Mouse (Mus musculus): Measurements from ENCODE around the gene Slc8a3.

The Slc8a3 gene

GRCm38 (mm10) chr12:81184967-81185366 lies 148.0 kb downstream of the Slc8a3 start:
- DNase-seq (ENCODE audit: low read depth): no peak

GRCm38 (mm10) chr12:81182073-81182472 lies 150.9 kb downstream of the Slc8a3 start:
- DNase-seq (ENCODE audit: low read depth): peak; percentile 46

DNA sequence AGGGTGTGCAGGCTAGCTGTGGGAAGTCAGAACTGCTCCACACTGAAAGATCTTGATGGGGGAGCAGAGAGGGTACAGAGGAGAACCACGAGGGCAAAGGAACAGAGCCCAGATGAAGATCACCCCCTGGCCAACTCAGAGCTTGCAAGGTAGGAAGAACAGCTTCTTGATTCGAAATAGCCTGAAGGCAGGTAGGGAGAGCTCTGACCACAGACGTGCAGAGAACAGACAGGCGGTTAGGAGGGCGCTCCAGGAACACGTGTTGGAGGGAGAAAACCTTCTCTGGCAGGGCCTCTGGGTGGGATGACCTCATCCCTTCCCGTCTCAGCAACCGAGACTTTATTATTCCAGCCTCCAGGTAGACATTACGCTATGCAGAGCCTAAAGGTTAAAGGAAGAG lies 157.7 kb downstream of the Slc8a3 start:
- DNase-seq (ENCODE audit: low read depth): no peak

DNA sequence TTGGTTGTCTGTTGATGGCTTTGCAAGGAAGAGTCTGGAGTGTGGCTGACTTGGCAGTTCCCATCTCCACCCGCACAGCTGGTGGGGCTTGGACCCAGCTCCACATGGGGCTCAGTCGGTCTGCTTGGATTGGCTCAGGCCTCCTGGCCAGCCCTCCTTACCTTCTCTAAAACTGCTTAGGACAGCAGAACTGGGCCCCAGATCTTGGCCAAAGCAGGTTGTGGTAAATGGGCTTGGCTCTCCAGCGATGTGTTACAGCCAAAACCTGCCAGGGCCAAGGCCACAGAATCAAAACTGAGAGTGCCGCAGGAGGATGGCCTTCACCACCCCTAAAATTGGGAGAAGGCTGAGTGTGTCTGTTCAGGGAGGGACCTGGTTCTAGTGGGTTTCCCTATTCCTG lies 159.1 kb downstream of the Slc8a3 start:
- DNase-seq (ENCODE audit: low read depth): no peak

GRCm38 (mm10) chr12:81173011-81173410 lies 160.0 kb downstream of the Slc8a3 start:
- no peak for DNase-seq (ENCODE audit: low read depth)

DNA sequence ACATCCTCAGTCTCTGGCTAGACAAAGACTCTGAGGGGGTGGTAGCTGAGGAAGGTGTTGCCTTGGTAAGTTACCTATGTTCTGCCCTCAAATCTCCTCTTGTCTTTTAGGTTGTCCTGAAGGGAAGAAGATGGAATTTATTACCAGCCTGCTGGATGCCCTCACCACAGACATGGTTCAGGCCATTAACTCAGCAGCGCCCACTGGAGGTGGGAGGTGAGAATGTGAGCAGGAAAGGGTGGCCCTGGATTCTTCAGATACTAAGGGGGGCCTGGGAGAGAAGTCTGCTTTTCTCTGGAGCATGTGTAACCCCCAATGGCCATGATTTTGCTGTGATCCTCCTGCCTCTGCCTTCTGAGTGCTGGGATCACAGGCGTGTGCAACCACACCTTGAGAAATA lies 162.9 kb downstream of the Slc8a3 start:
- no peak for DNase-seq (ENCODE audit: low read depth)

DNA sequence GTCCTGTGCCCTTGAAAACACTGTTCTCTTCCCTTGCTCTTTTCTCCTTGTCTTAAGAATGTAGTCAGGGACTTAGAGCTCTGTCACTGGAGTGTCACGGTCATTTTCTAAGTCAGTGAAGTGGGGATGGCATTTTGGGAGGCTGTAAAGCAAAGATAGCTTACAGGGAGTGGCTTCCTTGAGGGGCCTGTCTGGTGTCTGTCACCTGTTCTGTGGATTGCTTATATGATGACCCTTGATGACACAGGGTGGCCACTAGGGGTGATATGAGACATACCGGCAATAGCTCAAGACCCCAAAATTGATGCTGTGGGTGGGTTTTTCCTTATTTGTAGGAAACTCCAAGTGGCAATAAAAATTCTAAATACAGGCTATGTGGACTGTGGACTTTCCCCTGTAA lies 164.5 kb downstream of the Slc8a3 start:
- DNase-seq (ENCODE audit: low read depth): peak; percentile 12

DNA sequence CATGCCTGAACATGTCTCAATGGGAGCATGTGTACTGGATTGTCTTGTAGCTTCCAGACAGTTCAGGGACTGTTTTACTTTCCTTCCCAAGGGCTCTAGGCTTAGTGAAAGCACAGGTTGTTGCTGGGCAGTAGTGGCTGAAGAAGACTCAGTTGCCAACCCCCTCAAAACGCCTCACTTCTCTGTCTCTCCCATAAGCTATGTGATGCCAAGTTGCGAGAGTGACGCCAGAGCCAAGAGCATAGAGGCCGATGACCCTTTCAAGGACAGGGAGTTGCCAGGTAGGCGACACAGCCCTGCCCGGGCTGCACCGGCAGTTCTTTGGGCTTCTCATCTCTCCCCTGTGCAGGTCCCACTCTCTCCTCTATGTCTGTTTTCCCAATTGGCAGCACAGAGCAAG lies 164.9 kb downstream of the Slc8a3 start:
- DNase-seq (ENCODE audit: low read depth): peak; percentile 2

DNA sequence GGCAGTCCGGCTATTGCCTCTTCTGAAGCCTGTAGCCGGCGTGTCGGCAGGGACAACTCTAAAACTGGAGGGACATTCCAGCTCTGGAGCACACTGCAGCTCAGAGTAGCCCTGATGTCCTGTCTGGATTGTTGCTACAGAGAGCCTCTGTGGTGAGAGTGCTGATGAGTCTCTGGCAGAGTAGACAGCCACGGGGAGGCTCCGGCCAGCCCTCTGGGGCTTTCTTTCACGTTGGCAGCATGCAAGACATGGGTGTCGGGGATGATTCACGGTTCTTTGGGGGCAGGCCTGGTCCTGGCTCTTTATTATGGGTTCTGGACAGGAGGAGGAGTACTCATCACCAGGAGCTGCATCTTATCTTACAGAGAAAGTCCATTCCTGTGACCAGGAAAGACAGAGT lies 165.8 kb downstream of the Slc8a3 start:
- DNase-seq (ENCODE audit: low read depth): no peak

DNA sequence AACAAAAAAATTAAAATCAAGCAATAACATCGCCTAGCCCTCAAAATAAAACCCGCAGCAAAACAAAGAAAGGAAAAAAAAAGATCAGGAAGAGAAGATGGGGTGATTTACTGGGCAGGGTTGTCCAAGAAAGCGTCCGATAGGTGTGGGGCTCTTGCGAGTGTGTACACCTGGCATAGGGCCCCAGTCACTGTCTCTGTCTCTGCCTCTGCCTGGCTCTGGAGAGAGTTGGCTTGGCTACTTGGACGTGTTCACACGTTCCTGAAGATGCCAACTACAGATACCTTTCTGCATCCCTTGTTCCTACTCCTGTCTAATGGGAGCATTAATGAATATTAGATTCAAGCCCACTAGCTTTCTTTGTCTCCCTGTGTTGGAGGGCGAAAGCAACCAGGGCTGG lies 166.4 kb downstream of the Slc8a3 start:
- no peak for DNase-seq (ENCODE audit: low read depth)

DNA sequence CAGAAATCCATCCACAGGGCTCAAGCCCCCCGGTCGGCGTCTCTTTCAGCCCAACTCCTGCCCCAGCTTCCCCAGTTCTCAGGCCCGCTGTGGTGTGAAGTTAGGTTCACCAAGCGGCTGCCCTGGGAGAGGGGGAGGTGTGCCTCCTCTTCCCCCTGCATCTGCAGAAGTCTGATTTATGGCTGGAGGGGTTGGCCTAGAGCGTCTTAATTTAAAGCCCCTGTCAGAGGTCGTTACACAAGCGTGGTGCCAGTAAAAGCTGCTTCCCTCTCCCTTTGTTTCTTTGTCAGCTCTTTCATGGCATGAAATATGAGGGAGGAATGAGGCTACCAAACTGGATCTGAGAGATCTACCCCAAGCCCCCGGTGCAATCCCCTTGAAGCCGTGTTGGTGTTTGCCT lies 166.9 kb downstream of the Slc8a3 start:
- DNase-seq (ENCODE audit: low read depth): no peak

DNA sequence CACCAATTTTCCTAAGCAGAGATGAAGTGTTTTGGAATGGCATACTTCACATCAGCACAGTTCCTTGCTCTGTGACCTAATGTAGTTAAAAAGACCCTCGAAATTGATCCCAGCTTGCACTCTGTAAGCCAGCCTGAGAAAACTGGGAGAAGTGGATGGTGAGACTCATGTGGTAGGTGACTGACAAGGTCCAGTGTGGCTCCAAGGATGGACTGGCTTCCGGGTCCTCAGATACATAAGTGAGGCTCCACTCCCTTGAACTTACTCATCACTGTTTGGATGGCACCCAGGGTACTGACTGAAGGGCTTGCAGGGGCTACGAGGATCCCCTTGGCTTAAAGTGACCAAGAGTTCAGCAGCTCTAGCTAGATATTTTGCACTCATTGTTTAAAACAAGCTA lies 169.4 kb downstream of the Slc8a3 start:
- no peak for DNase-seq (ENCODE audit: low read depth)

DNA sequence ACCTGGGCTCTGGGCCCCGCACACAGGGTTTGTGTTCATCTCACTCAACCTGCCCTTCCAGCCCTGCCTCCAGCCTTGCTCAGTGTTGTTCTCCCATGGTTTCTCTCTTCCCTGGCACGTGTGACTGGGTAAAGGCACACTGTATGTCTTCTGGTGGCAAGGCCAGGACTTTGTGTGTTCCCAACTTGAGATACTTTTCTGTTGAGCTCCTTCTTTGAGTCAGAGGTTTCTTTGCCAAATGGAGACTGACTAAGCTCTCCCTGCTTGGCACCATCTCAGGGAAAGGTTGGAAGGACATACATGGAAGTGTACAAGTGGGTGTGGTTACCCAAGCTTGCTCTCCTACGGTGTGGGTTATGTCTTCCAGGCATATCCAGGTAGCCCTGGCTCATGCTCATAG lies 169.8 kb downstream of the Slc8a3 start:
- DNase-seq (ENCODE audit: low read depth): no peak

DNA sequence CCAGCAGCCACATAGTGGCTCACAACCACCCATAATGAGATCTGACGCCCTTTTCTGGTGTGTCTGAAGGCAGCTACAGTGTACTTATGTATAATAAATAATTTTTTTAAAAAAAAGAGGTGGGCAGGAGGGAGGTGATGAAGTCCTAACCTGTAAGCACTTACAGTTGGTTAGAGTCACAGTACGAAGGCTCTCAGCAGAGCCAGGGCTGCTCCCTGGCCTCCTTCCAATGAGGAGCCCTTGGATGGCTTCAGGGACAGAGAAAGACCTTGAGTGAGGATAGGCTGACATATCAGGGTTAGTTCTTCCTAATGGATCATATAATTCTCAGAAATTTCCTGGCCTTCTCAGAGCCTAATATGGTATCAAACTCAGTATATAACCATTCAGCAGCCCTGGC lies 171.7 kb downstream of the Slc8a3 start:
- no peak for DNase-seq (ENCODE audit: low read depth)

DNA sequence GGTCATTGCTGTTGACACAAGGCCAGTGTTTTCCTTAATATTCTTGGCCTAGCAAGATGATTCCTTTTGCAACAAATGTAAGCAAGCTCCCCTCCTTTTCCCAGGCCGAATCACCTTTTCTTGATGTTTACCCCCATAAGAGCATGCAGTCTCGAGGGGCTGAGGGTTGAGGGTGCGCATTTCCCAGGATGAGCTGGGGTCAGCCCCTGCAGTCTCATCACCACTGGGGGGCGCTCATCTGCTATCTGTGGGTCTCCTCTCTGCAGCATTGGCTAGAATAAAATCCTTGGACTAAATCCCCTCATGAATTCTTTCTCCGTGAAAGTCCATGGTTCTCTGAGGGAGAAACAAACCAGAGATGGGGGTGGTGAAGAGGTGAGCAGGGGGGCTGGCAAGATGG lies 172.1 kb downstream of the Slc8a3 start:
- DNase-seq (ENCODE audit: low read depth): peak; percentile 16

DNA sequence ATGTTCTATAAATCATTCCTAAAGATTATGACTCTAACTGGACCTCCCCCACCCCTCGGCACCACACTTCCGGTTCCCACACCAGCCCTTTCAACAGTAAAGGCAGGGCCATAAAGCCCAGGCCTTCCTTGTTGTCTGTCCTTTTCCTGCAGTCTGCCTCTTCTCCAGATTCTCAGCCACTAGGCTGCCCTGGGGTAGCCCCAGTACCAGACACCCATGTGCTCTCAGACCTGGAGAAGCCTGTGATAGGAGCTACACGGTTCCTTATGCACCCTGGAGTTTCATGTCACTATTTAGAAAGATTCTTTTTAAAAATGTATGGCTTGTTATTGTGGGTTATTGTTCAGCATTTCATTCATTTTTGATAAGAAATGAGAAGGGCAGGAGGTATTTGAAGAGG lies 172.6 kb downstream of the Slc8a3 start:
- DNase-seq (ENCODE audit: low read depth): no peak

DNA sequence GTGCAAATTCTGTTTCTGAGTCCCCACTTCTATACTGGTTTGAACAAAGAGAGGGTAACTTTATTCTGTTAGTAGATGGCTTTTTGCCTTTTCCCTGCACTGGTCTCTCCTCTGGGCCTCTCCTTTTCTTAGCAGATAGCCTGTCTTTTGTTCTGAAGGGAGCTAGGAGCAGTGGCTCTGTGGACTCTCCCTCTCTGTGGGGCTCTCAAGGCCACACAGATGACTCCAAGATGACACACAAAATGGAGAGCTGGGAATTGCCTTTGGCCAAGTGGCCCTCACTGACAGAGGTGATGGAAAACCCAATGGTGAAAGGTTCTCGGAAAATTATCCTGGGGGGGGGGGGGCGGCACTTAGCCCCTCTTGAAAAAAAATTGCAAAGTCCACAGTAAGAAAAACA lies 173.0 kb downstream of the Slc8a3 start:
- no peak for DNase-seq (ENCODE audit: low read depth)

DNA sequence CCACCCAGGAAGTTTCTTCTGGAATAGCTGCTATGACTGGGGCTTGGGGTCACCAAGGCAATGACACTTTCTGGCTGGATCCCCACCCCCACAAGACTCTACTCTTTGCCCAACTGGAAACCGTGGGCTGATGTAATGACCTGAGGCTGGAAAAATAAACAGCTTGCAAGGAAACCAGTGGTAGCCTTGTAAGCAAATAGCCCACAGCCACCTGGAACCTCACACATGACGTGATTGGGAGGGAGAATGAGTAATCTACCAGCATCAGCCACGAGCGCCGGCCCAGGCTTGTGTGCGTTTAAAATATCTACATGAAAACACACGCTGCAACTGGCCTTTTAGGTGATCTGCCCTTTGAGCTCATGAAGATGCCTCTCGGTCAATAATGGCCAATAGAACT lies 176.1 kb downstream of the Slc8a3 start:
- DNase-seq (ENCODE audit: low read depth): no peak

DNA sequence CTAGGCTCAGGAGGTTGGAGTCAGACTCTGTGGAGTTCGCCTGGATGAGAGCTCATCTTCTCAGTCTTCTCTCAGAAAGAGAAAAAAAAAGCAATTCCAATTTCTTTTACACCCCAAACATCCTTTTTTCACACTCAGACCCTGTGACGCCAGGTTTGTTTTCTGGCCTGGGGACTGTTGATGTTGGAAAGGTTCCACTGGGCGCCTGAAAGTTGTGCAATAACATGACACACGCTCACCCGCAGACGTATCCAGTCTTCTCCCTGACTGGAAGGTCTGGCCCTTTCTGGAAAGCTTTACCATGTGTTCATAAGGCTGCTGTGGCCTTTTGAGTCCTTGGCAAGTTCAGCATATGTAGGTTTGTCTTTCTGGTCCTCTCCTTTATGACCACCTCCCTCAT lies 177.3 kb downstream of the Slc8a3 start:
- DNase-seq (ENCODE audit: low read depth): no peak

DNA sequence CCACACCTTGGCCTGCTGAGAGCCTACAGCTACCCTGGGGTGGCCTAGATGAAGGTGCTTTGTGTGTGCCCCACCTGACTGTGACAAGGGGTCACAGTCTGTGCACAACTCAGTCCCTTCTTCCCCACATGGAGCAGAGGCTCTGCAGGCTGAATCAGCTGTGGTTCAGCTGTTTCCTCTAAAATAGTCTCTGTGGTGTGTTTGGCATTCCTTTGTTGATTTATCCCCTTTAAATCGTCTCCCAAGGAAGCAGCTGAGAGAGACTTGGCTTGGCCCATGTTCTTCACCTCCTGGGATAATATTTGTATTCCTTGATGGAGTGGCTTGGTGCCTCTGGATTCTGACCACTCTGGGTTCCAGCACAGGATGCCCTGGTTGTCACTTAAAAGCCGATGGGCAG lies 180.9 kb downstream of the Slc8a3 start:
- no peak for DNase-seq (ENCODE audit: low read depth)

DNA sequence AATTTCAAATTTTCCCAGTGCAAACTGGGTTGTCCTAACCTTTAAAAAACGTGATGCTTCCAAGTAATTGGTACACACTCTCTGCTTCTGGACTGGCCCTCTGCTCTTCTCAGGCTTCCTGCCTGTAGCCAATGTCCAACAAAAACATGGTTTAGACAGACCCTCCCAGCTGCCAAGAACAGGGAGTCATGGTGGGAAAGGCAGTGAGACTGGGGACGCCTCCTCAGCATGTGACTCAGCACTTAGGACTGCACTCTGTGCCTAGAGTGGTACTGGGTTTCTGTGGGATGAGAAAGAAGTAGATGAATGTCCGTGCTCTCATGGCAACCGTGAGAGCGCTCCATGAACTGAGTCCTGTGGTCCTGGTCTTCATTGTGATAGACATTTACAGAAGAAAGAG lies 182.1 kb downstream of the Slc8a3 start:
- no peak for DNase-seq (ENCODE audit: low read depth)

DNA sequence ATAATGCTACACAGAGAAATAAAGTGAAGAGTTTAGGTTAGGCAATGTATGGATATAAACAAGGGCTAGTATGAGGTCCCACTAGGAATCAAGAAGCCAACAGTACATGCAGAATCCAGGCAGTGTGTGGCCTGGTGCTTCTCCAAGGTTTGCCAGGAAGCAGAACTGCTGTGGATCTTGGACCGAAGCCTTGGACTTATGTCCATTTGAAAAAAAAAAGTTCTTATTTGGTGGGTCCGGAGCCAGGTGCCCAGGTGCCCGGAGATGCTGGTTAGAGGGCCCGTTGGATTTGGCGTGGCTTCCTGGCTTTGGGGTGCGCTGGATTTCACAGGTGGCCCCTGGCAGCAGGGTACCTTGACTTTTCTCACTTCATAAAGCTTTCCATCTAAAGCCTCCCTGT lies 185.0 kb downstream of the Slc8a3 start:
- DNase-seq (ENCODE audit: low read depth): no peak

Data from 416B (cell line).